Mouse (Mus musculus) regulatory T cell (primary cell): Measurements from ENCODE around the gene Mapk14.

ENCODE experiments used
- in situ Hi-C: fragments of 300-600 bp; cut with MboI, MseI; formaldehyde crosslinking; loops from one replicate; pipeline ENCODE4 v1.15.1; 2025; ENCODE audit warnings: high pct_unique_total_duplicates

Gene Mapk14

DNA sequence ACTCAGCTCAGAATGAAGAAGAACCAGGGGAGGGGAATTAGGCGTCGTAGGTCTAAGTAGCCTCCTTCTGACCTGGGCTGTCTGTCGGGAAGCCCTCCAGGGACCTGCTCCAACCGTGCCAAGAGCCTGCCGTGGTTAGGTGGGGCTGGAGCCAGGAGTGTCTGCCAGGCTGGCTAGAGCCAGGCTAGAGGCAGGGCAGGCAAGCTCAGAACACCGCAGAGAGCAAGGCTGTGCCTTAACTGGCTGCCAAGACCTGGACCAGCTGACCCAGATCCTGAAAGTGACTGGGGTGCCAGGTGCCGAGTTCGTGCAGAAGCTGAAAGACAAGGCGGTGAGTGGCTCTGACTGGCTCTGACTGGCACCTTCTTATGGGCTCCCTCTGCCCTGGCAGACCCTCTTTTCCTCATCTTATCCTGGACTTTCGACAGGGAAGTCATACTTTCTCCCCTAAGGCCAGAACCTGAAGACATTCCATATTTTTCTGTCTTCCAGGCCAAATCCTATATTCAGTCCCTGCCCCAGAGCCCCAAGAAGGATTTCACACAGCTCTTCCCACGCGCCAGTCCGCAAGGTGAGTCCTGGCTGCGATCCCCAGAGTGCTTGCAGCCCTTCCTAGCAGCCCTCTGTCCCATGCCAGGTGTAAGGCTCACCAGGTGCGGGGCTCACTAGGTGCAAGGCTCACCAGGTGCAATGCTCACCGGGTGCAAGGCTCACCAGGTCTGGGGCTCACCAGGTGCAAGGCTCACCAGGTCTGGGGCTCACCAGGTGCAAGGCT is 86.3 kb downstream of the Mapk14 start:
- in situ Hi-C loops = no loop called here

GRCm38 (mm10) chr17:28779735-28780134 is 88.6 kb downstream of the Mapk14 start:
- in situ Hi-C loops = no loop called here

DNA sequence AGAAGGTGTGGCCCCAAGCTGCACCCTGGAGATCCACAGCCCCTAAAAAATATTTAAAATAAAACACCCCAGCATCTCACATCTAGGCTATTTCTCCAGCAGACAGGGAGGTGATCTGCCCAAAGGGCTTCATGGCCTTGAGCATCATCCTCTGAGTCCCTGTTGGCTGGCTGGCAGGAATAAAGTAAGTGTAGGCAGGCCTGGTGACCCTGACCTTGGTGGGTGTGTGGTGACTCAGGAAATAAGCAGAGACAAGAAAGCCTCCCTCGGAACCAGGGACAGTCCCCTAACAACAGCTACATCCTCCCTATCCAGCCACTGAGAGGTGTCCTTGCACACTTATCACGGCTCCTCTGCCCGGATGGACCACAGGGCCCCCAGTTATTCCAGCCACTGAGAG is 89.7 kb downstream of the Mapk14 start:
- in situ Hi-C loops = no loop called here

- in situ Hi-C loops = no loop called here
Measured at GRCm38 (mm10) chr17:28781290-28782045, 90.3 kb downstream of the Mapk14 start.

DNA sequence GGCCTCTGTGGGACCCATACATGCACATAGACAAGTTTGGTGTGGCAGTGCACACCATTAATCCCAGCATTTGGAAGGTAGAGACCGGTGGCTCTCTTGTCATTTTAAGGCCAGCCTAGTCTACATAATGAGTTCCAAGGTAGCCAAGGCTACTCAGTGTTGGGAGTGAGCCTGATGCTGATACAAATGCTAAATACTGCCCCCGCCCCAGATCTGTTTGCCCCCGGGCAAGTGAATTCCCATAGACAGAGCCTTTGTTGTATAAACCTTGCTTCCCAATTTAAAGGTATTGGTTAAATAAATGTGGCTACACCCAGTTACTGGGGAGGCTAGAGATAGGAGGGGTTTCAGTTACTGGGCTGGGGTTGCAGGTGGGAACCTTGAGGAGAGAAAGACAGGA is 93.9 kb downstream of the Mapk14 start:
- in situ Hi-C loops = no loop called here

- in situ Hi-C loops = no loop called here
Measured at GRCm38 (mm10) chr17:28787507-28787906, 96.4 kb downstream of the Mapk14 start.

GRCm38 (mm10) chr17:28797031-28797430 is 105.9 kb downstream of the Mapk14 start:
- in situ Hi-C loops = no loop called here
